Mouse (Mus musculus) heart, embryonic 11.5 days (tissue): ENCODE measurements at regions not wholly inside any gene's neighbourhood (a gene's known extent, or its start where the extent isn't known, plus 50 kb on each side); places are given as distances from the start of the nearest gene placed in this dataset.

Experiments
- ATAC-seq: fragments of 200-750 bp; cut with Nextera tagmentation; replicated peaks from 2 replicates; pipeline ENCODE4 v1.8.0; 2017; ENCODE audit warnings: moderate library complexity; ENCODE audit not compliant: insufficient number of reproducible peaks, low FRiP score, low TSS enrichment
- H3K27ac ChIP-seq: fragments of 300-500 bp; sonication (generic); 2 replicates; pipeline ENCODE4 v1.5.1; 2014; ENCODE audit warnings: mild to moderate bottlenecking, low read depth, low read length
- H3K27me3 ChIP-seq: fragments of 300-500 bp; sonication (generic); 2 replicates; pipeline ENCODE4 v1.6.1; 2014; ENCODE audit warnings: mild to moderate bottlenecking, low read length, mixed read lengths; ENCODE audit not compliant: control insufficient read depth, insufficient read depth
- H3K36me3 ChIP-seq: fragments of 300-500 bp; sonication (generic); 2 replicates; pipeline ENCODE4 v1.6.1; 2014; ENCODE audit warnings: mild to moderate bottlenecking, low read length, moderate library complexity, mixed read lengths; ENCODE audit not compliant: control insufficient read depth, insufficient read depth
- H3K4me1 ChIP-seq: fragments of 300-500 bp; sonication (generic); 2 replicates; pipeline ENCODE4 v1.6.1; 2014; ENCODE audit warnings: low read length; ENCODE audit not compliant: control insufficient read depth, insufficient read depth
- H3K4me2 ChIP-seq: fragments of 300-500 bp; sonication (generic); 2 replicates; pipeline ENCODE4 v1.6.1; 2014; ENCODE audit warnings: mild to moderate bottlenecking, moderate library complexity
- H3K4me3 ChIP-seq: fragments of 300-500 bp; sonication (generic); 2 replicates; pipeline ENCODE4 v1.5.1; 2014; ENCODE audit warnings: low read depth, low read length
- H3K9ac ChIP-seq: fragments of 300-500 bp; sonication (generic); 2 replicates; pipeline ENCODE4 v1.6.1; 2014; ENCODE audit warnings: mild to moderate bottlenecking, low read depth, low read length, moderate library complexity
- H3K9me3 ChIP-seq: fragments of 300-500 bp; sonication (generic); replicated peaks from 2 replicates; pipeline ENCODE4 v1.6.1; 2016; ENCODE audit warnings: low read length; ENCODE audit not compliant: control insufficient read depth
- WGBS: fragments of 180-500 bp; shearing (Covaris S2); extraction: QIAGEN DNeasy Blood & Tissue Kit; methylation state at CpG from one replicate; pipeline ENCODE4 v1.1.7; 2014; ENCODE audit not compliant: insufficient replicate concordance; 5-methylcytosine and 5-hydroxymethylcytosine counted together

- no peak for ATAC-seq
- H3K9me3 ChIP-seq = no peaks in the 10 kb centered on the region
- no peak overlapping the region for H3K4me3 ChIP-seq
- no peaks in the 10 kb centered on the region for H3K27me3 ChIP-seq
- H3K4me1 ChIP-seq = no peaks in the 10 kb centered on the region
- WGBS = 69% methylated on average over 7 of the region's 7 CpGs
- H3K36me3 ChIP-seq = no peaks in the 10 kb centered on the region
- H3K9ac ChIP-seq = no peak overlapping the region
- H3K4me2 ChIP-seq = no peak overlapping the region
- no peak overlapping the region for H3K27ac ChIP-seq
Observed at GRCm38 (mm10) chr6:101083676-101084075, 250.3 kb downstream of the Ppp4r2 start.

DNA sequence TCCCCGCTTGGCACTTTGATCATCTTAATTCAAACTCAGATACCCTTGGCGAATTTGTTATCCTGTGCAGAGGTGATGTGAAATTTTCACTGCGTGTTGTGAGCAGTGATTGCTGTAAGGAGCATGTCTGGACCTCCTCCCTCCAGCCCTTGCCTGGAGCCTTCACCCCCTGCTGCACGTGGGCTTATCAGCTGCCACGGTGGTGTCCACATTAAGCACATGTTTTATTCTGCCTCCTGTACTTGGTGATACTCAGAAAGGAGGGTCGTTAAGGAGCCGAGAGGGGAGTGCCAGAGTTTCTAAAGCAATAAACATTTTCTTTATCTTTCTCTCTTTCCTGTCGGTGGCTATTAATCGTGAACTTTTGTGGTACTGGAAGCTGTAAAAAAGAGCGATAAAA lies 258.8 kb downstream of the Ppp4r2 start:
- no peak overlapping the region for H3K9ac ChIP-seq
- WGBS = 27% methylated on average over 10 of the region's 10 CpGs
- no peak overlapping the region for H3K27ac ChIP-seq
- H3K9me3 ChIP-seq = no peaks in the 10 kb centered on the region
- no peak for ATAC-seq
- no peaks in the 10 kb centered on the region for H3K36me3 ChIP-seq
- H3K4me2 ChIP-seq = no peak overlapping the region
- H3K4me3 ChIP-seq = no peak overlapping the region
- H3K4me1 ChIP-seq = no peaks in the 10 kb centered on the region
- no peaks in the 10 kb centered on the region for H3K27me3 ChIP-seq
